8 mouse cellular contexts compared by ENCODE assay signal in genomic region chr12:3308541-3309241, GRCm38 (mm10). TPM values are rescaled to one million over a fixed set of nuclear protein-coding genes. Genes with fewer than 3 reads are reported as not detected.
A peak's percentile ranks its signal among the peaks of the same experiment; 100 is the strongest.
DNase-seq lines count a peak whose midpoint lies in the region; ATAC-seq and TF ChIP-seq lines count a peak whose summit lies in the region.

No protein-coding gene starts in this region.

- H3K9ac ChIP-seq in heart, embryonic 16.5 days (ENCODE audit: low read length) = peak overlapping the region; percentile 93
- peak overlapping the region; percentile 69 for H3K9ac ChIP-seq in limb, embryonic 15.5 days

- H3K4me2 ChIP-seq in heart, embryonic 16.5 days (ENCODE audit: low read depth, low read length) = peak overlapping the region; percentile 92
- H3K4me2 ChIP-seq in limb, embryonic 15.5 days = peak overlapping the region; percentile 71
- peak overlapping the region; percentile 99 for H3K4me2 ChIP-seq in myocyte (ENCODE audit: low read depth)

- 2% methylated on average over 19 of the region's 19 CpGs for WGBS in heart, embryonic 16.5 days
- under 1% methylated on average over 19 of the region's 19 CpGs for WGBS in limb, embryonic 15.5 days

- peak overlapping the region; percentile 44 for H3ac ChIP-seq in myocyte (ENCODE audit: control insufficient read depth, insufficient read length)

- DNase-seq in adrenal gland, postnatal 10 days = peak; percentile 27
- DNase-seq in adrenal gland, postnatal 36 days = no peak
- DNase-seq in 3T3-L1 (ENCODE audit: low read depth, low spot score) = peak; percentile 48
- DNase-seq in cerebellum, adult 9-11 months = peak; percentile 54
- no peak for DNase-seq in gastrocnemius, postnatal 25 days

- TF ChIP-seq POLR2A in myocyte (IDR thresholded peaks at IDR 0.05; ENCODE audit: insufficient read length, low read depth) = no peak

- H3K9me3 ChIP-seq in heart, embryonic 16.5 days (replicated peaks; ENCODE audit: control insufficient read depth, low read length) = no peaks in the 10 kb centered on the region
- no peaks in the 10 kb centered on the region for H3K9me3 ChIP-seq in limb, embryonic 15.5 days

- no peak for ATAC-seq in heart, embryonic 16.5 days (replicated peaks; ENCODE audit: extremely low read depth, insufficient read depth, low FRiP score)
- no peak for ATAC-seq in limb, embryonic 15.5 days (ENCODE audit: insufficient number of reproducible peaks, low FRiP score, low TSS enrichment, low read depth)

- H3K4me1 ChIP-seq in heart, embryonic 16.5 days (ENCODE audit: control insufficient read depth, insufficient read depth, low read length) = peaks cover 18% of the 10 kb centered on the region
- peaks cover 16% of the 10 kb centered on the region for H3K4me1 ChIP-seq in limb, embryonic 15.5 days

- H3K27ac ChIP-seq in heart, embryonic 16.5 days (ENCODE audit: low read length) = peak overlapping the region; percentile 99
- peak overlapping the region; percentile 97 for H3K27ac ChIP-seq in limb, embryonic 15.5 days

- no peaks in the 10 kb centered on the region for H3K36me3 ChIP-seq in heart, embryonic 16.5 days (ENCODE audit: control insufficient read depth, insufficient read depth)
- no peaks in the 10 kb centered on the region for H3K36me3 ChIP-seq in limb, embryonic 15.5 days
- no peaks in the 10 kb centered on the region for H3K36me3 ChIP-seq in myocyte (ENCODE audit: control insufficient read depth, insufficient read depth)

- H3K27me3 ChIP-seq in heart, embryonic 16.5 days (ENCODE audit: control insufficient read depth, insufficient read depth, low read length) = no peaks in the 10 kb centered on the region
- no peaks in the 10 kb centered on the region for H3K27me3 ChIP-seq in limb, embryonic 15.5 days
- H3K27me3 ChIP-seq in myocyte (ENCODE audit: control insufficient read depth, insufficient read depth, insufficient read length) = no peaks in the 10 kb centered on the region

- H3K4me3 ChIP-seq in heart, embryonic 16.5 days (ENCODE audit: low read length) = peak overlapping the region; percentile 98
- peak overlapping the region; percentile 71 for H3K4me3 ChIP-seq in limb, embryonic 15.5 days
- H3K4me3 ChIP-seq in myocyte = peak overlapping the region; percentile 99

- peaks cover 57% of the 10 kb centered on the region for H3K79me2 ChIP-seq in myocyte (ENCODE audit: control insufficient read depth, insufficient read depth)

TF ChIP-seq in myocyte, 11 proteins besides CTCF, POLR2A, EP300 and RAD21:
- TF ChIP-seq SRF (IDR thresholded peaks at IDR 0.05; ENCODE audit: control insufficient read depth, insufficient read length, low read depth) (no peak), E2F4 (IDR thresholded peaks at IDR 0.05; ENCODE audit: insufficient read depth) (no peak), MYOG (IDR thresholded peaks at IDR 0.05; ENCODE audit: control insufficient read depth in 1 of 3, insufficient read depth in 1 of 3, insufficient read length in 2 of 3, low read depth in 2 of 3) (no peak), CEBPB (IDR thresholded peaks at IDR 0.05; ENCODE audit: insufficient read depth, poor library complexity, severe bottlenecking) (no peak), TCF12 (IDR thresholded peaks at IDR 0.05; ENCODE audit: insufficient read depth, poor library complexity, severe bottlenecking) (no peak), USF1 (IDR thresholded peaks at IDR 0.05; ENCODE audit: low read depth) (no peak), MAX (IDR thresholded peaks at IDR 0.05; ENCODE audit: low read depth) (no peak), POLR2AphosphoS2 (IDR thresholded peaks at IDR 0.05; ENCODE audit: insufficient read length, low read depth) (no peak), MYOD1 (IDR thresholded peaks at IDR 0.05; ENCODE audit: control insufficient read depth in 1 of 3, insufficient read length in 2 of 3, low read depth in 2 of 3) (no peak), REST (IDR thresholded peaks at IDR 0.05; ENCODE audit: insufficient read depth, insufficient read length) (no peak), TCF3 (IDR thresholded peaks at IDR 0.05; ENCODE audit: insufficient read length, low read depth) (no peak)

RNA-seq across cellular contexts. Expression of gene Rab10, which starts 1.1 kb away (rescaled TPM):
- 100 to 1,000 TPM; 145 to 155 TPM for total RNA-seq in adrenal gland, postnatal 10 days (2021)
- total RNA-seq in adrenal gland, postnatal 36 days (2021) = 100 to 1,000 TPM; 180 to 238 TPM
- 63.1 and 69.6 TPM in 2 replicates for polyA plus RNA-seq in heart, embryonic 16.5 days (2015; fragmentation: Nextera tagmentation; extraction: Ambion mirVana)
- polyA plus RNA-seq in limb, embryonic 15.5 days (2015; fragmentation: Nextera tagmentation; extraction: Ambion mirVana) = 91.3 and 98.3 TPM in 2 replicates
- polyA plus RNA-seq in myocyte (2012; fragmentation: generic; extraction: Trizol) = 81.0 TPM
- 100 to 1,000 TPM; 218 to 239 TPM for total RNA-seq in gastrocnemius, postnatal 25 days (2021)

RNA-seq across cellular contexts. Expression of gene Kif3c, which starts 56.2 kb away (rescaled TPM):
- total RNA-seq in adrenal gland, postnatal 10 days (2021) = 10 to 100 TPM; 13.2 to 18.5 TPM
- total RNA-seq in adrenal gland, postnatal 36 days (2021) = 10 to 100 TPM; 19.1 to 30.6 TPM
- 5.1 and 5.2 TPM in 2 replicates for polyA plus RNA-seq in heart, embryonic 16.5 days (2015; fragmentation: Nextera tagmentation; extraction: Ambion mirVana)
- polyA plus RNA-seq in limb, embryonic 15.5 days (2015; fragmentation: Nextera tagmentation; extraction: Ambion mirVana) = 9.8 and 12.5 TPM in 2 replicates
- 16.7 TPM for polyA plus RNA-seq in myocyte (2012; fragmentation: generic; extraction: Trizol)
- 10 to 100 TPM; 11.3 to 13.2 TPM for total RNA-seq in gastrocnemius, postnatal 25 days (2021)

Comparison
In these comparisons a context has a peak if more than half of its experiments do, and no peak if none do; other contexts are left out.
1. DNase-seq: peak in adrenal gland, postnatal 10 days (single experiment), 3T3-L1 (single experiment) and cerebellum, adult 9-11 months (single experiment); none in adrenal gland, postnatal 36 days (0 of 2) and gastrocnemius, postnatal 25 days (single experiment).
2. Peak in every context shown above with its lines, with median percentiles within 50 percentile points of each other: H3K4me2 ChIP-seq and H3K4me3 ChIP-seq.